Mouse (Mus musculus) cerebellum, adult 2 months (tissue): ENCODE measurements around the gene Sertad4. TPM values are rescaled to one million over a fixed set of nuclear protein-coding genes. Genes with fewer than 3 reads are reported as not detected.

ENCODE experiments used
- DNase-seq, 2 experiments: peaks; one replicate each; pipeline ENCODE4 v3.0.0; 2021
- H3K27ac ChIP-seq: fragments of 200-500 bp; 2 replicates; pipeline ENCODE4 v1.5.1; 2012; ENCODE audit warnings: low read length, control low read depth, inconsistent platforms; ENCODE audit not compliant: insufficient read depth
- H3K27me3 ChIP-seq: fragments of 200-500 bp; 2 replicates; pipeline ENCODE4 v1.6.1; 2012; ENCODE audit warnings: inconsistent platforms, mild to moderate bottlenecking, low read length, moderate library complexity; ENCODE audit not compliant: control insufficient read depth, insufficient read depth
- H3K4me1 ChIP-seq: fragments of 200-500 bp; 2 replicates; pipeline ENCODE4 v1.6.1; 2011; ENCODE audit warnings: low read length; ENCODE audit not compliant: control insufficient read depth, insufficient read depth
- H3K4me3 ChIP-seq: fragments of 200-500 bp; replicated peaks from 2 replicates; pipeline ENCODE3; 2011; ENCODE audit warnings: mild to moderate bottlenecking, low read depth, low read length, control low read depth; ENCODE audit not compliant: insufficient read depth
- CTCF ChIP-seq: fragments of 200-500 bp; IDR thresholded peaks from 2 replicates; pipeline ENCODE4 v1.5.1; 2011; ENCODE audit warnings: low read depth, mild to moderate bottlenecking, control low read depth, low read length, moderate library complexity, borderline replicate concordance; ENCODE audit not compliant: insufficient read depth
- POLR2A ChIP-seq: fragments of 200-500 bp; IDR thresholded peaks from 2 replicates; pipeline ENCODE4 v1.6.1; 2011; ENCODE audit warnings: low read length, control low read depth, borderline replicate concordance; ENCODE audit not compliant: insufficient read depth
- WGBS: fragments of 180-500 bp; shearing (Covaris S2); methylation state at CpG from one replicate; pipeline ENCODE4 v1.1.7; 2018; 5-methylcytosine and 5-hydroxymethylcytosine counted together
- polyA plus RNA-seq: library from polyadenylated mRNA; depleted of rRNA; stranded (reverse); fragments of >200 nt; gene quantifications from 2 replicates; pipeline ENCODE4 v1.2.3, GENCODE M21; 2012; rRNA removed

Sertad4 gene
- polyA plus RNA-seq, 1 experiment = 11.3 TPM

DNA sequence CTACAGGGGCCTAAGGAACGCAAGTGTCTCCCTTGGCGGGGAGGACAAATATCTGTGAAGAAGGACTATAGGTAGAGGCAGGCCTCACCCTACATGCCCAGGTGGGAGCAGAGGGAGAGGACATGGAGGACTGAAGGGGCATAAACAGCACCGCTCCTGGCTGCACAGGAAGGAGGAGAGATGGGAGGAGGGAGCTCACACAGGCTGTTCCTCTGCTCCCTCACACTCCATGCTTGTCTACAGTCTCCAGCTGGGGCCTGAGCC, 58.6 kb downstream of the Sertad4 start:
- no peak for DNase-seq
- H3K27me3 ChIP-seq = no peaks in the 10 kb centered on the region
- H3K4me1 ChIP-seq = no peaks in the 10 kb centered on the region
- H3K4me3 ChIP-seq = no peak overlapping the region
- WGBS = 84% methylated on average over 3 of the region's 3 CpGs
- TF ChIP-seq POLR2A (no peak), CTCF (no peak)
- H3K27ac ChIP-seq = no peak overlapping the region

DNA sequence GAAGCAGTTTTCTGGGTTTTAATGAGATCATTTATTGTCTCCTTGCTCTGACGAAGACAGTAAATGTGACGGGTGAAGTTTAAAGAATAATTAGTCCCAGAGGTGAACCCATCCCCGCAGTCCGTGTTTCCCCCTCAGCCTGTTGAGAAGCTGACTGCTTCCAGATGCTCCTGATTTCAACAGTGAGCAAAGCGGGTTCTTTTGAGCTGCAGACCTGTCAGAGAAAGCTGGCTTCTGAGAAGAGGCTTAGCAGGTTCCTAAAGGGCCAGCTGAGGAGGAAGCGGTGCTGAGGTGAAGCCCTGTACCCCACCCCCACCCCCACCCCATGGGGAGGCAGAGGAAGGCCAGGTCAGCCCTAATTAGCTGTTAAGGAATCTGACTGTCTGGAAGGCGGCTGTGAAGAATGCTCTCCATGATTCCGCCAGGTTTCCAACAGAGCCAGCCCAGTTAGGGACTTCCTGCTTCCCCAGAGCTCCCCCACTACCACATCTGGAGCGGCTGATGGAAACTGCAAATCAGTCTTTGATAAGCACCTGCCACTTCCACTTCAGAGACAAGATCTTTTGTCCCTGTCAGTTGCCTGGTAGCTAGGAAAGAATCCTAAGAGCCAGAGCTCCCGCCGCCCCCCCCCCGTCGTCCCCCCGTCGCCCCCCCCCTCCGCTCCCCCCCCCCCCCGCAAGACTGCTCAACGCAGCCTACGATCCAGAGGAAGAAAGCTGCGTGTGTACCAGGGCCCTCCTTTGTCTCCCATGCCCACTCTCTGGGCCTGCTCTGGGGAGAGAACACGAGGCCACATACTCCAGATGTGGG, 59.1 kb downstream of the Sertad4 start:
- TF ChIP-seq POLR2A (no peak), CTCF (no peak)
- DNase-seq = no peak
- Histone ChIP-seq H3K4me3 (no peak overlapping the region), H3K27me3 (no peaks in the 10 kb centered on the region), H3K27ac (no peak overlapping the region), H3K4me1 (no peaks in the 10 kb centered on the region)
- WGBS = 30% methylated on average over 17 of the region's 21 CpGs

DNA sequence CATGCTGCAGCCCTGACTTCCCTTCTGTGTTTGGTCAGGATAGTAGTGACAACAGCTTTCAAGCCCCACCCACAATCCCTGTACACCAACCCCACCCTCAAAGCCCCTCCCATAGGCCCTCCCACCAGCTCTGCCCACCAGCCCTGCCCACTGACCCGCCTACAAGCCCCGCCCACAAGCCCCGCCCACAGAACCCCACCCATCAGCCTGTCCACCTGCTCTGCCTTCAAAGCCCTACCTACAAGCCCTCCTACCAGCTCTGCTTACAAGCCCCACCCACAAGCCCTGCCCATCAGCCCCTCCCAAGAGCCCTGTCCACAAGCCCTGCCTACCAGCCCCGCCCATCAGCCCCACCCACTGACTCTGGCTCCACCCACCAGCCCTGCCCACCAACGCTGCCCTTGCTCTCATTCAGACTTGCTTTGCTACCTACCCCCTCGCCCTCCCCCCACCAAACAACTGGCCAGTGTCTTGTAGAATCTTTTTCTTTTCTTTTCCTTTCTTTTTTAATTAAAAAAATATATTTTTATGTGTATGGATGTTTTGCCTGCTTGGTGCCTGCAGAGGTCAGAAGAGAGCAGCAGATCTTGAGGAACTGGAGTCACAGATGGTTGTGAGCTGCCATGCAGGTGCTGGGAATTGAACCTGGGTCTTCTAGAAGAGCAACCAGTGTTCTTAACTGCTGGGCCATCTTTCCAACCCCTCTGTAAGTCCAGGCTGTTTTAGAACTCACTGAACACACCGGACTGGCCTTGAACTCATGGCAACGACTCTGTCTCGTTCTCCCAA, 60.4 kb downstream of the Sertad4 start:
- no peaks in the 10 kb centered on the region for H3K4me1 ChIP-seq
- 60% methylated on average over 9 of the region's 9 CpGs for WGBS
- H3K27ac ChIP-seq = no peak overlapping the region
- H3K27me3 ChIP-seq = no peaks in the 10 kb centered on the region
- DNase-seq = no peak
- H3K4me3 ChIP-seq = no peak overlapping the region
- TF ChIP-seq POLR2A = no peak
- no peak for TF ChIP-seq CTCF

Other genes starting within 250 kb of the Sertad4 start
- 1.9 and 2.1 TPM in 2 replicates for gene Hhat, start 84.5 kb downstream of the Sertad4 start, polyA plus RNA-seq
- 6.4 and 6.9 TPM in 2 replicates for gene Syt14, start 180.0 kb upstream of the Sertad4 start, polyA plus RNA-seq